Mouse (Mus musculus) lung, adult 18-20 months (tissue): ENCODE results near the gene Prdm11.
A peak's percentile ranks its signal among the peaks of the same experiment; 100 is the strongest.

Experiments used
- DNase-seq, 2 experiments: peaks; one replicate each; pipeline ENCODE4 v3.0.0; 2022; ENCODE audit warnings: mixed read lengths in 2 of 2

The Prdm11 gene

DNA sequence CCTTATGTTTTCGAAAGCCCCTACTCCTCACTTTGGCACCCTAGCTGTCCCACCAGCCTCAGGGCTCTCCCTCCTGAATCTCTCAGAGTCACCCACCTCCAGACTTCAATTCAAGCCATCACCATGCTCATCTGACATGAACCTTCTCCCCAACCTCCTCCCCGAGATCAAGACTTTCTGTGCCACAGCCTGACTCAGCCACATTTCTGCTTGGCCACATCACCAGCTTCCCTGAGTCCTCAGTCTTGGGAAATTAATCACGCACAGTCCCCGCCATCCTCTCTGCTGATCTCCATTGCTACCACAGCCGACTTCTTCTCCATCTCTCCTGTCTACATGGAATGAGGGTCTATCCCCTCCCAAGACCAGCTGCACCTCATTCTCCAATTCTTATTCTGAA lies 34.5 kb downstream of the Prdm11 start:
- DNase-seq = no peak

DNA sequence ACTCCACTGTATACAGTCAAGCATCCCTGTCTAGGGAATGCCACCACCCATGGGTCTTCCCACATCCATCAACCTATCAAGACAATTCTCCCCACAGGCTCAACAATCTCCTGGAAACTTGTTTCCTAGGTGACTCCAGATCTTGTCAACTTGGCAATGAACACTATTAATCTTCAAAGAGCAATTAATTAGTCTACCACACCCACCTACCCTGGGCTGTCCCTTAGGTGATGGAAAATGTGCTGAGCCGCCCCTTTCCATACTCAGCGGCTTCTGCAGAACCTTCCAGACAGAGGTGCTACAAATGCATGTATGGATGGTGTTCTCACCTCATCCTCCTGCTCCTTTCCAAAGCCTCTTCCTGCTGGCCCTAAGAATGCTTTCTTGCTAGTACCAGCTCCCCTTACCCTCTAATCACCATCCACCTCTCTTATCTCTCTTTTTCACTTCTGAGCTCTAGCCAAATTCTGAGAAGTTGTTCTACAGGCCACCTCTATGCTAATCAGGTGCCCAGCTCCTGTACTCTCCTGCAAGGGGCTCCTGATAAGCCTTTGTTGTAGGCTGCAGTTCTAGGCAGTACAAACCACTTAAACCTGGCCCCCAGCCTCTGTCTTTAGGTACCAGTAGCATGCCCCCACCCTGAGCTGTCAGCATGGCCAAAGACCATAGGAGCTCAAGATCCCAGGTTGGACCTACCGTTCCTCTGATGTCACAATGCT lies 37.8 kb downstream of the Prdm11 start:
- DNase-seq = no peak

DNA sequence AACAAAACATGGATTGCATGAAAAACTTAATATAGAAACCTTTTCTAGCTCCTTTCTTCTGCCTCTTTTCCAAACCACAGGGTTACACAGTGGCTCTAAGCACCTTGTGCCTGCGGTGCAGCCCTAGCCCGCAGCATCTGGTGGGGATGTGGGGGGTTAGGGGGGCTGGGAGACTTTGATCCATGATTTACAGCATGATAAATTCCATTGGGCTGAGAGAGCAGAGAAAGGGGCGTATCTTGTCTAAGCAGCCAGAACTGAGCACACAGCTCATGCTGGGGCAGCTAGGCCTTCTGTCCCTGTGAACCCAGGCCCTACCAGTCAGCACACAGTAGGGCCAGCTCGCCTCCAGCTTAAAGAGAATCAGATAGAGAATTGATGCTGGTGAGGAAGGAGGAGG lies 40.9 kb downstream of the Prdm11 start:
- DNase-seq = no peak

DNA sequence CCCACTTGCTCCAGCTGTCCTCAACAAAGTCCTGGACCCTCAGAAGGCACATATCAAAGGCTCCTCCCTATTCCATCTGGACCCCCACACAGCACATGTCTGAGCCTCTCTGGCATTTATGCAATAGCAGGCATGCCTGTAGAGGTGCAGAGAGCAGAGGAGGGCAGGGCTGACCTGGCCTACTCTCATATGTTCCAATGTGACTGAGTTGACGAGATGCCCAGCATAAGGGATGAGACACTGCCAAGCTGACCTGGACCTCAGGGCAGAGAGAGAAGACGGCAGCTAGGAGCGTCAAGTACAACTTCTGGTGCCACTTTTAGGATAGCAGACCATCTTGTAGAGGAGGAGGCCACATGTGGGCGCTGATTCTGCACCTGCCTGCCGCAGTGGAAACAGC lies 54.0 kb downstream of the Prdm11 start:
- DNase-seq = no peak

DNA sequence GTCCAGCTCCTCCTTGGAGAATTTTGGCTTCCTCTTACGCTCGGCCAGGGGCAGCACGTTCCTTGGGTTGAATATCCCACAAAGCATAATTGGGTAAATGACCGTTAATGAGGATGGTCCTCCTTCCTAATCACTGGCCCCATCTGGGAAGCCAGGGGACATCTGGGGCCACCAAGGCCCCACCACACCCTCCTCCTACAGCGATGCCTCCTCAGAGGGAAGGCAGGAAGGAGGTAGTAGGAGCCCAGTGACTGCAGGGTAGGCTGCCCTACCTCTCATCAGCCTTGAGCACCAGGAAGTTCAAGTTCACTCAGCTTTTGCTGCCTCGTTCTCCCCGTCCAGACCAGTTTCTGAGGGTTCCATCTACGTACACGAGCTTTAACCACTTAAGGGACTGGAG lies 56.4 kb downstream of the Prdm11 start:
- DNase-seq = no peak

DNA sequence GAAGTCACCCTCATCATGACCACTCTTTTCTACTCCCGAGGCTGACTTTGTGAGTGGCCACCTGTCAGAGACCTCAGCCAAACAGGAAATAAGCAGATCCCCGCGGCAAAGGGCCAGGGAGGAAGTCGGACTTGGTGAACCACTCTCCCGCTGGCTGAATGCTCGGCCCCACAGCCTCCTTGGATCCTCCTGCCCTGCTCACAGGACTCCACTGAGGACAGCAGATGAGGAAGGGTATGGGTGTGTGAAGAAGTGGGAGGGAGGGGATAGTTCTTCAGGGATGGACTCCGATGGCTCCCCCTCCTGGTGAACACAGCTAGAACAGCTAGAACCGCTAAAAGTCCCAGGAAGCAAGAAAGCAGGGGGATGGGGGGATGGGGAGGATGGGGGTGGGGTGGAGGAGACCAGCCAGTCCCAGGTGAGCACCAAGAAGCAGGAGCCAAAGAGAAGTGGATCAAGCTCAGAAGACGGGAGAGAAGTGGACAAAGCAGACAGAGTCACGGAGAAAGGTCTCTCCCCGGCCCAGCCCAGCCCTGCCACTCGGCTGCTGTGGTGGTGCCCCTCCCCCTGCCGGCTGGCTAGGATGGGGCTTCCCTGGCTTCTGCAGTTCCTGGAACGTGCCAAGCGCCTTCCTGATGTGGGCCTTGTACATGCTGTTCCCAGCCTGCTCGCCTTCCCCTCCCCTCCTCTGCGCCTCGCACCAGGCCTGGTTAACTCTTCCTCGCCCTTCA lies 57.9 kb downstream of the Prdm11 start:
- peak; percentile 88 to 94 for DNase-seq

DNA sequence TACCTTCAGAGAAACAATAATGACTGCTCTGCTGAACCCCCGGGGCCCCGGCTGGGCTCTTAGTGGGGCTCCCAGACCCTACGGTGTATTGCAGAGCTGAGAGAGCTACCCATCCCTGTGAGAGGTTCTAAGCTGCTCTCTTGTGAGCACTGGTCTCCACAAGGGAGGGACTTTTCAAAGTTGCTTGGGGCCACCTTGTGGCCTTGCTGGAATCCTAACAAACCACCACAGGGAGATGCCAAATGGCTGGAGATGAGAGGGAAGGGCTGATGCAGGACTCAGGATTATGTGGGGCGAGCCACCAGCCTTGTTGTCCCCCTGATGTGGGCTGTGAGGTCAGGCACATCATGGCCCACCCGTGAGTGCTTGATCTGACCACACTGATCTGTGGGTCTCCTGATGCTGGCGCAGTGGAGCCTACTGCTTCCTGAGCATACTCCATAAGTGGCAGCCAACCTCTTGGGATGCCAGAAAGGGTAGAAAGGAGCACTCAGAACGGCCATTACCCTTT lies 58.8 kb downstream of the Prdm11 start:
- peak; percentile 48 to 65 for DNase-seq

DNA sequence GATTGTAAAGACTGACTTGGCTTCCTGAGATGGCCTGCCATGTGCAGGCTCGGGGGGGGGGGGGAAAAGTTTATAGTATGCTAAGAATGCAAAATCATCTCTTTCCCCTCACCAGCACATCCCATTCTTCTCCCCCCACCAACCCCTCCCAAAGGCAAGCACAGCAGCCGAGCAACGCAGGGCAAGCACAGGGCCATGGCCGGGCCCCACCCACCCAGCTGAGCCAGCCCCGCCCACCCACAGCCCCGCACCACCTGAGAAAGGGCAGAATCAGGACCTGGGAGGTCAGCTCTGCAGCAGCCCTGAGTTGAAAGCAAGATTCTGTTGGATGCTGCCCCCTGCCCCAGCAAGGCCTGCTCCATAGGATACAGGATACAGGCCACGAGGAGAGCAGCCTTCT lies 60.4 kb downstream of the Prdm11 start:
- DNase-seq = no peak

DNA sequence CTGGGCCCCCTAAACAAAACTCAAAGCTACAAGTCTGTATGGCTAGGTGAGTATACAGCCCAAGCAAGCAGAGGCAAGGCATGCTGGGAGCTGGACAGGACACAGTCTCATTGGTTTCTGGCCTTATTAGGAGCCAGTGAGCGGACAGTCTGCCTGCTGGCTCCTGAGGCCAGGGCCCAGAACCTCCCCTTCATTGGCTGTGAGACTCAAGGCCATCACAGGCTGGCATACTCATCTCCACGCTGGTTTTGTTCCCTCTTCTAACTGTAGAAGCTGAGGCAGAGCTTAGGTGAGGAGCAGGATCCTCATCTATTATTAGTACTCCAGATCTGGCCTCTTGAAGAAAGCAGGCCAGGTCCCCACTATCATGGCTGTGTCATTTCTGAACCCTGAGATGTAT lies 60.8 kb downstream of the Prdm11 start:
- no peak for DNase-seq

DNA sequence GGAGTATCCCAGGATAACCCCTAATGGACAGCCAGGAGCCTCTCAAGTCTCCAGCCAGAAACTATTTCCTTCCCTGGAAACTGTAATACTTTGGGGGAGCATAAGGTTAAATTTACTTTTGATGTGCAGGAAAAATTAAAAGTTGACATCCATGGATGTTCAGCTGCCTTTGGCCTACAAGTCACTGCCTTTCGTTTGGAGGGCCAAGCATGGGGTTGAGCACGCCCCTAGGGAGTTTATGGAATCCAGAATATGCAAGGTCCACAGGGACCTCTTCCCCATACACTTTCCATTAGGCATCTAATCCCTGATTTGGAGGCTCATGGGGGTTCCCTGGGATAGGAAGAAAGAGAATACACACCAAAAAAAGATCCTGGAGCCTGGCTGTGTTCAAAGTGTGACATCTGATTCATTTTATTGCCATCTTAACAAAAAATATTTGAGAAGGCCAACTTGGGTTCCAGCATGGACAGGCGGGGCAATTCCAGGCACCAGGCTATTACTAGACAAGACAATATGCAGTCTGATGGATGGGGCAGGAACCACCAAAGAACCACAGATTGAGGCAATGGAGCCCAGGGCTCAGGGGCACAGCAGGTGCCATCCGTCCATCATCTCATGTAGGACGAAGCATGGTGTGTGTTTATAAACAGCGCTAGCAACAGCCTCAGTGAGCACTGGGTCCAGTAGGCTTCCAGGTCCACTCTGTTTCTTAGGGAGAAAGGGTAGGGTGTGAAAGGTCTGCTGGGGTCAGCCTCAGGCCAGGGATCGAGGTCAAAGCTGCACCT lies 61.5 kb downstream of the Prdm11 start:
- no peak for DNase-seq

DNA sequence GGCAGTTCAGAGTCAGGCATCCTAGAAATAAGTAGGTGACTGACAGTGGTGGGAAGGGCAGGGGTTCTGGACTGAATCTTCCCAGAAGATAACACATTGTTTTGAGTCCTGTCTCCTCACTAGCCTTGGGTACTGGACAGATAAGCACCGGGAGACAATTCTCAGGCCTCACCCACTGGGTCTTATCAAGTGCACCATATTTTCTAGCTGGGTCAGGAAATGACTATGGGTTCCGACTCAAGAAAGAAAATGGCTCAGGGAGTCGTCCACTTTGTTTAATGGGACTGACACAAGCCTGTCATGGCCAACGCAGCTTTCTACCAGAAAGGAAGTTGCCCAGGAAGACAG lies 62.7 kb downstream of the Prdm11 start:
- peak; percentile 35 to 65 for DNase-seq

DNA sequence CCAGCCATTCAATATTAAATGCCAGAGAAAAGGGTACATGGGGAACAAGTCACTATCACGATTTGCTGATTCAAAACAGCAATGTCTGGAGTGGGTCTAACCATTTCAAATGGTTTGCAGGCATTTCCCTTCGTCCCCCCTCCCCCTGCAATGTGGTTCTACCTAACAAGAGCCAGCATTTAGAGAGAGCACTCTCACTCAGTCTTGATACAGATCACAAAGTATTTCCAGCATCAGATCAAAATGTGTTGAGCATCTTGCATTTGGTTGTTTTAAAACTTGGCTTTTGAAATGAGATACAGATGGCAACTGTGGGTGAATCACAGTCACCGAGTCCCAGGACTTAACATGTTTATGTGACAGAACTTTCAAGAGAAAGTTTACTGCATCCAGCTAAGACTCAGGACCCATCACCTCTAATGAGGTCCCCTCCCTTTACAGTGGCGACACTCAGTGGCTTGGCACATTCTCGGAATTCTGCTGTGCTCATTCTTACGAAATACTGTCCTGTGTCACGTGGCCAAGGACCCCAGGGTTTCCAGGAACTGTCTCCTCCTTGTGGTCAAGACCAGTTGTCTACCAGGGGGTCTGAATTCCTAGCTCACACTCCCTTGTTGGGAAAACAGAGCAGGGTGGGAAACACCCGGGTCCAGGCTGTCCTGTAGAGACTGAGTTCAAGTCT lies 63.2 kb downstream of the Prdm11 start:
- peak; percentile 62 to 79 for DNase-seq

DNA sequence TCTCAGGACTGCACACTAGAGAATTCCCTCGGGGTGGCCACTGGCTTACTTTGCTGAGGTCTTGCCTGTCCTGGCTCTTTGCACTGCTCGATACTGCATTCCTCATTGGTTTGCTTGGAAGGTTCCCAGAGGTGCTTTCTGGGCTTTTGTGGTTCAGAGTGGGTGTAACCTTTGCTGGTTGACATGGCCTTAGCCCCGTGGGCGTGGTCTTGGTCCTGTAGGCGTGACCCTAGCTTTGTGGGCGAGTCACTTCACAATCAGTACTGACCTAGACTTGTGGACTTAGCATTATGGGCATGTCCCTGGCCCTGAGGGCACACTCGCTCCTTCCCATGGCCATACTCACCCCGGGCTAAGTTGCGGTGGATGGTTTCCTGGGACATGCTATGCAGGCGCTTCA lies 65.8 kb downstream of the Prdm11 start:
- DNase-seq = peak; percentile 37 to 62

DNA sequence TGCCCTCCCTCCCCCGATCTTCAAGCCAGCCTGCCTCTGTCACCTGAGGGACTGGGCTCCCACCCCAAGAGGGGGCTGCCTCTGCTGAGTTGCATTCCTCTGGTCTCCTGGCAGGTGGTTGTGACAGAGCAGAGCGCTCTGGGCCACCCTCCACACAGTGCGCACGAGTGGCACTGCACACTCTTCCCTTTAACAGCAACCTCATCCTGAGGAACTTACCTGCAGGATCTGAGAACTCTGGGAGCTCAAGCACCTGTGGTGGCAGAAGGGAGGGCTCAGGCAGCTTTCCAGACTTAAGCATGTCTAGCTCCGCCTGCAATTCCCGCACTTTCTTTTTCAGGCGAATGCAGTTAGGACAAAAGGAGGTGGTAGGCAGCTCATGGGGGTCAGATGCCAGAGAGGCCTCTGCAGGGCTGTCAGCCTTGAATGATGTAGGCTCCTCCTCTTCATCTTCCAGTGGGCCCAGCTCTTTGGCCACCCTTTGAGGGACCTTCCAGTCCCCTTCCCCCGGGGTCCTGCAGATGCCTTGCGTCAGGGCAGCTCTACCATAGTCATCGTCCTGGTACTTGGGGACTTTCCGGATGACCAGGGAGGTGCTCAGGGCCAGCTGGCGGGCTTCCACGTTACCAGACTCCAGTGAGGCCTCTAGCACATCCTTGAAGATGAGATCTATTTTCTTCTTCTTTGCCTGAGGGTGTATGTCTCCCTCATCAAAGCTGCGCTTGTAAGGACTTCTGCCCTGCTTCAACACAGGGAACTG lies 70.8 kb downstream of the Prdm11 start:
- peak; percentile 48 to 54 for DNase-seq

DNA sequence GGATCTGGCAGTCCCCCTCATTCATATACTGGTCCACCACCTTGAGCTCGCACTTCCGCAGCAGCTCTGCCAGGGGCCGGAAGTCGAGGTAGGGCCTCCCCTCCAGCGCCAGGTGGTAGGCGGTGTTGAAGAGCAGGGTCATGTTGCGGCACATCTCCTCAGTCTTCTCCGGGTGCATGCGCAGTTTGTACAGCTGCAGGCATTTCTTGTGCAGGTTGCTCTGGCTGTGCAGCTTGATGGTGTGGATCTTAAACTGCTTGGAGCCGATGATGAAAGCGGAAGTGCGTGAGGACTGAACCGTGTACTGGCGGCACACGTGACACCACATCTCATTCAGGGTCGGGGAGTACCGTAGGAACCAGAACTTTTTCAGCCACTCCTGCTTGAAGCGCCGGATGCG lies 72.3 kb downstream of the Prdm11 start:
- DNase-seq = no peak

DNA sequence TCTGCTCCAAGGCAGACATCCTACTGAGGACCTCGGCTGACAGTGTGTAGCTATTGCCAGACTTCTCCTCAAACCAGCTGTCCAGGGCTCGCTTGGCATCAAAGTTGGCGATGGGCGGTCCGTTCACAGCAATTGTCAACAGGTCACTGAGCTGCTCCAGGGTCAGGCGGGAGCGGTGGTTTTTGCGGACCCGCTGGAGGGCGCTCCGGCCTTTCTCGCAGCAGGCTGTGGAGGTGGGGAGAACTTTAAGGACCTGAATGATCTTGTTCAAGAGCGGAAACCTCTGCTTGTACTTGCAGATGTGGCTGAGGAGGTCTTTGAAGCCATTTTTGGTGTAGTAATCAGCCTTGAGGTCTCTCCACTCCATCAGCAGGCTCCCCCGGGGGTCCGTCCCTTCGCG lies 73.9 kb downstream of the Prdm11 start:
- no peak for DNase-seq

DNA sequence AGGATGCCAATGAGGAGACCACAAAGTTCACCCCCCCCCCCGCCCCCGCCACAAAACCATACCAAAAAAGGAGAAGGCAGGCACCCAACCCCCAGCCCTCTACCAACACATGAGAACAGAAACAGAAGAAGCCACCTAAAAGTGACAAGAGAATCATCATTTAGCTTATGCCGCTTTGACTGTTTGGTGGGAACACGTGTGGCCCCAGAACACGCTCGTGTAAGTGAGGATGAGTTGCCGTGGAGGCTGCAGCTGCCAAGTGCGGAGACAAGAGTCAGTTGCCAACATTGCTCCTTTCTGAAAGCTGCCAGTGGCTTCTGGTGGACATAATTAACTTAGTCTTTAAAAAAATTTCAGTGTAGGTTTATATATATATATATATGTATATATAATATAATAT lies 74.4 kb downstream of the Prdm11 start:
- no peak for DNase-seq

DNA sequence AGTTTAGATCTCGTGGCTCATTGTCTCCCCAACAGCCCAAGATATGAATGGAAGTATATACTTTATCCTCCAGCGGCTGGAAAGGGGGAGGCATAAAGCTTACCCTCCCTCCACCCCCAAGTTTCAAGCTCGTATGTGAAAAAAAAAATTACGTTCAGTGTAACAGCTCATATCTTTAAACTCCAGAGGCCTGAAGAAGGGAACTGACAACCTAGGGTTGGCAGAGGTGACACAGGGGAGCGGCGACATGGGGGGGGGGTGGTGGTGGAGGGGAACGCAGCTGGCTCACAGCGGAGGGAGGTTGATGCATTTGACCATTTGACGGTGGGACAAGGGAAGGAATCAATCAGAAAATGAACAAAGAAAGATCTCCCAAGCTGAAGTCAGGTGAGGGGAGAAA lies 74.9 kb downstream of the Prdm11 start:
- no peak for DNase-seq

DNA sequence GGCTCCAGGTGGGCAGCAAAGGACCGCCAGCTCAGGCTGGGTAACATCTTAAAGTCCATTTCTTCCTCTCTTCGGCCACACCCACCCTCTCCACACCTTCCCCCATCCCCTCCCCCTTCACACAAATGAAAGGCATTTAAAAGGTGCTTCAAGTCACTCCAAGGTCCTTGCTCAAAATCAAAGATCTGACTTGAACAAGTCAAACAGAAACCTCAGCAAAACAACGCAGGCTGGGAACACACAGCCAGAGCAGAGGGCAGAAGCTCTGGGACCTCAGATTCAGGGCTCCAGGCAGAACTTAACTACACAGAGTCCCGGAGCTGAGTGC lies 78.2 kb downstream of the Prdm11 start:
- DNase-seq = peak; percentile 47 to 57

DNA sequence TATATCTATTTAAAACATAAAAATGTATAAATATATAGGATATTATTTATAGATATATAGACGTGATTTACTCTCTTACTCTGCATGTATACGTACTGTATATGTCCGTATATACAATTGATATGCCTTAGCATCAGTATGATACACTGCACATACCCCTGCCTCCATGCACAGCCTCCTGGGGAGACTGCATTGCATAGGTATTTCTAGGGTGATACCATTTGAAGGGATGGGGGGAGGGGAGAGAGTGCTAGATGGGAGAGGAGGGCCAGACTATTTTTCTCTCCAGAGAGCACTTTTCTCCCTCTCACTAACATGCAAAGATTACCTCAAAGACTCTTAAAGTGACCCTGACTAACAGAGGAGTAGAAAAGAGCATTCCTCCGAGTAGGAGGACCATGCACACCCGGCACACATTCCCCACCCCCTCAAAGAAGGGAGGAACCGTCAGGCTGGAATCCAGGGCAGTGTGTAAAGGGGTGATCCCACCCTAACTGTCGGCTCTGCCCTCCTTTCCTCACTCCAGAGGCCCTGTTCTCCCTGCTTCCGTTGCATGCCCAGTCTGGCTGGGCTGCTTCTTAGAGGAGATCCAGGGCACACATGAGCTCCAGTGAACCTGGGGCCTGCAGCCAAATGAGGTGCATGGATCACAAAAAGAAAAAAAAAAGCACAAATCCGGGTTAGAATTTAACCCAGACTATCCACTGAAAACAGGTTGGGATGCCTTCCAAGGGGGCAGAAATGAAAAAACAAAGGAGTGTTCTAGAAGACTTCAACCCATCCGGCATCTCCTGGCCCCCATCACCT lies 78.7 kb downstream of the Prdm11 start:
- peak; percentile 69 to 74 for DNase-seq

DNA sequence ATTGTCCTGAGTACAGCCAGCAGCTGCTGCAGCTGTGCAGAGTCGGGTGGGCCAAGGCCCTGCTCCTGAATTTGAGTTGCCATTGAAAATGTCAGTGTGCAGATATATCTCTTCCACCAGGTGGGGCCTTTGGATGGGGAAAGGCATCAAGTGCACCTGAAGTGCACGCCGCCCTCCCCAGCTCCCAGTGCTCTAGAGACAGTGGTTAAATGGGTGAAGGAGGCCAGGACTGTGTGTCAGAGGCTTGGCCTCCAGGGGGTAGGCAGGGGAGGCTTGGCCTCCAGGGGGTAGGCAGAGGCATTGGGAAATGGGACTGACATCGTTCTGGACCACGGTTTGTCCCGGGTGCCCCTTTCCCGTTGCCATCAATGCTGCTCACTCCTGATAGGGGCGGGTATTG lies 79.7 kb downstream of the Prdm11 start:
- peak in 1 of 2 experiments; percentile 47 for DNase-seq

DNA sequence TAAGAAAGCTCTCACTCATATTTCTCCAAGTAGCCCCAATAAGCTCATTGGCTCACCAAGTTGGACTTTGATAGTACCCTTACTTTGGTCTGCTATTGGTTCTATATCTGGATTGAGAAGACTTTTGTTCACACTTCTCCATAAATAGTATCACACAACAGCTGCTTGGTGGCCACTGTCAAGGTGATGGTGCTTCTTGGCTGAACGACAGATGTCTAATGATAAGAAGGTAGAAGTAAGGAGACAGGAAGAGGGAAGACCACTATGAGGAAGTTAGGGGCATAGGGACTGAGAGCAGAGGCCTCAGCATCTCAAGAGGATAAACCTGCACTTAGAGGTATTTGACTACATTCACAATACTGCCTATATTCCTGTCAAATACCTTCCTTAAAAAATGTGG lies 81.6 kb downstream of the Prdm11 start:
- no peak for DNase-seq
